Mouse (Mus musculus) neural tube, embryonic 11.5 days (tissue): ENCODE data around the gene Mdm4. TPM values are rescaled to one million over a fixed set of nuclear protein-coding genes. Genes with fewer than 3 reads are reported as not detected.
"Not testable (repeated sequence)": the region's sequence is repeated elsewhere in the genome, so short reads cannot be mapped to it uniquely, and the experiment has no call there.

Experiments used
- ATAC-seq: fragments of 200-750 bp; cut with Nextera tagmentation; 2 replicates; pipeline ENCODE4 v1.8.0; 2017; ENCODE audit warnings: moderate number of reproducible peaks, mild to moderate bottlenecking, moderate TSS enrichment, moderate library complexity; ENCODE audit not compliant: insufficient read depth, low FRiP score, low TSS enrichment
- DNase-seq: peaks from one replicate; pipeline ENCODE4 v3.0.0-alpha.2; 2015; ENCODE audit warnings: low spot score
- H3K27ac ChIP-seq: fragments of 300-500 bp; sonication (generic); 2 replicates; pipeline ENCODE4 v1.5.1; 2014; ENCODE audit warnings: low read depth, mild to moderate bottlenecking, low read length
- H3K27me3 ChIP-seq: fragments of 300-500 bp; sonication (generic); 2 replicates; pipeline ENCODE4 v1.6.1; 2014; ENCODE audit warnings: mild to moderate bottlenecking, low read length, mixed read lengths; ENCODE audit not compliant: control insufficient read depth, insufficient read depth
- H3K36me3 ChIP-seq: fragments of 300-500 bp; sonication (generic); 2 replicates; pipeline ENCODE4 v1.6.1; 2014; ENCODE audit warnings: mild to moderate bottlenecking, low read length, moderate library complexity, mixed read lengths; ENCODE audit not compliant: control insufficient read depth, insufficient read depth
- H3K4me1 ChIP-seq: fragments of 300-500 bp; sonication (generic); 2 replicates; pipeline ENCODE4 v1.6.1; 2014; ENCODE audit warnings: low read length, mixed read lengths; ENCODE audit not compliant: control insufficient read depth, insufficient read depth
- H3K4me2 ChIP-seq: fragments of 300-500 bp; sonication (generic); 2 replicates; pipeline ENCODE4 v1.6.1; 2014; ENCODE audit warnings: low read depth, mild to moderate bottlenecking, moderate library complexity
- H3K4me3 ChIP-seq: fragments of 300-500 bp; sonication (generic); 2 replicates; pipeline ENCODE4 v1.5.1; 2014; ENCODE audit warnings: low read depth, low read length
- H3K9ac ChIP-seq: fragments of 300-500 bp; sonication (generic); 2 replicates; pipeline ENCODE4 v1.6.1; 2014; ENCODE audit warnings: mild to moderate bottlenecking, low read length
- H3K9me3 ChIP-seq: fragments of 300-500 bp; sonication (generic); 2 replicates; pipeline ENCODE4 v1.6.1; 2016; ENCODE audit warnings: low read length; ENCODE audit not compliant: control insufficient read depth
- WGBS: fragments of 180-500 bp; shearing (Covaris S2); extraction: QIAGEN DNeasy Blood & Tissue Kit; methylation state at CpG from one replicate; pipeline ENCODE4 v1.1.7; 2014; 5-methylcytosine and 5-hydroxymethylcytosine counted together
- polyA plus RNA-seq: library from polyadenylated mRNA; unstranded; fragments of >200 nt; fragmentation: Nextera tagmentation; extraction: Ambion mirVana; gene quantifications from 2 replicates; pipeline ENCODE4 v1.2.1, GENCODE M21; 2014

The Mdm4 gene
- polyA plus RNA-seq, 1 experiment from 2014 or later = 41.2 TPM

GRCm38 (mm10) chr1:133027980-133028379 is 2.4 kb downstream of the Mdm4 start:
- H3K9me3 ChIP-seq = no peaks in the 10 kb centered on the region
- H3K27me3 ChIP-seq = no peaks in the 10 kb centered on the region
- no peak overlapping the region for H3K9ac ChIP-seq
- ATAC-seq (no peak), DNase-seq (no peak)
- H3K36me3 ChIP-seq = no peaks in the 10 kb centered on the region
- H3K4me3 ChIP-seq = no peak overlapping the region
- H3K4me1 ChIP-seq = 0 out of 2 replicates have a peak, but pooled peaks cover 2% of the 10 kb centered on the region
- WGBS = 46% methylated on average over 7 of the region's 7 CpGs
- no peak overlapping the region for H3K27ac ChIP-seq
- H3K4me2 ChIP-seq = no peak overlapping the region

- Histone ChIP-seq H3K4me3 (no peak overlapping the region), H3K27ac (no peak overlapping the region), H3K9ac (no peak overlapping the region), H3K9me3 (no peaks in the 10 kb centered on the region), H3K4me1 (0 out of 2 replicates have a peak, but pooled peaks cover 2% of the 10 kb centered on the region), H3K27me3 (no peaks in the 10 kb centered on the region), H3K4me2 (no peak overlapping the region), H3K36me3 (no peaks in the 10 kb centered on the region)
- WGBS = 88% methylated on average over 2 of the region's 2 CpGs
- DNase-seq (no peak), ATAC-seq (no peak)
Observed at GRCm38 (mm10) chr1:133027126-133027525, 3.2 kb downstream of the Mdm4 start.

- peak overlapping the region; percentile 96 for H3K9ac ChIP-seq
- not testable (repeated sequence) for H3K36me3 ChIP-seq, H3K27ac ChIP-seq, ATAC-seq, DNase-seq, H3K27me3 ChIP-seq, H3K4me1 ChIP-seq, H3K9me3 ChIP-seq
- H3K4me3 ChIP-seq = peak overlapping the region; percentile 89
- H3K4me2 ChIP-seq = peak overlapping the region; percentile 36
- 36% methylated on average over 22 of the region's 23 CpGs for WGBS
Observed at GRCm38 (mm10) chr1:133025796-133026190, 4.6 kb downstream of the Mdm4 start.

GRCm38 (mm10) chr1:133025051-133025795 is 5.1 kb downstream of the Mdm4 start:
- peak overlapping the region; percentile 87 for H3K27ac ChIP-seq
- peak overlapping the region; percentile 96 for H3K9ac ChIP-seq
- H3K36me3 ChIP-seq = no peaks in the 10 kb centered on the region
- no peaks in the 10 kb centered on the region for H3K27me3 ChIP-seq
- H3K4me2 ChIP-seq = peak overlapping the region; percentile 55
- H3K4me3 ChIP-seq = peak overlapping the region; percentile 89
- H3K4me1 ChIP-seq = 0 out of 2 replicates have a peak, but pooled peaks cover 2% of the 10 kb centered on the region
- 1% methylated on average over 40 of the region's 40 CpGs for WGBS
- ATAC-seq (peak; percentile 95), DNase-seq (peak; percentile 95)
- H3K9me3 ChIP-seq = no peaks in the 10 kb centered on the region

- Histone ChIP-seq H3K9ac (peak overlapping the region; percentile 96), H3K27me3 (no peaks in the 10 kb centered on the region), H3K4me1 (0 out of 2 replicates have a peak, but pooled peaks cover 2% of the 10 kb centered on the region), H3K36me3 (no peaks in the 10 kb centered on the region), H3K4me3 (peak overlapping the region; percentile 89), H3K4me2 (peak overlapping the region; percentile 55), H3K27ac (no peak overlapping the region), H3K9me3 (no peaks in the 10 kb centered on the region)
- no peak for DNase-seq
- 45% methylated on average over 7 of the region's 7 CpGs for WGBS
- ATAC-seq = no peak
Observed at GRCm38 (mm10) chr1:133024426-133024825, 5.9 kb downstream of the Mdm4 start.

- not testable (repeated sequence) for H3K27me3 ChIP-seq, H3K27ac ChIP-seq, H3K9ac ChIP-seq, H3K4me3 ChIP-seq, DNase-seq, ATAC-seq, H3K36me3 ChIP-seq, H3K9me3 ChIP-seq, H3K4me1 ChIP-seq
- peak overlapping the region; percentile 55 for H3K4me2 ChIP-seq
- WGBS = 98% methylated on average over 3 of the region's 3 CpGs
Observed at GRCm38 (mm10) chr1:133023723-133024122, 6.6 kb downstream of the Mdm4 start.

GRCm38 (mm10) chr1:133021971-133022370 is 8.4 kb downstream of the Mdm4 start:
- H3K27me3 ChIP-seq, H3K27ac ChIP-seq, ATAC-seq, DNase-seq, H3K36me3 ChIP-seq, H3K4me2 ChIP-seq, H3K9ac ChIP-seq, H3K4me1 ChIP-seq, H3K4me3 ChIP-seq, H3K9me3 ChIP-seq: not testable (repeated sequence)
- 95% methylated on average over 2 of the region's 2 CpGs for WGBS

GRCm38 (mm10) chr1:133021391-133021790 is 9.0 kb downstream of the Mdm4 start:
- WGBS = 89% methylated on average over 7 of the region's 7 CpGs
- Histone ChIP-seq H3K4me1 (0 out of 2 replicates have a peak, but pooled peaks cover 2% of the 10 kb centered on the region), H3K36me3 (no peaks in the 10 kb centered on the region), H3K27me3 (no peaks in the 10 kb centered on the region), H3K4me3 (no peak overlapping the region), H3K27ac (no peak overlapping the region), H3K9ac (no peak overlapping the region), H3K9me3 (no peaks in the 10 kb centered on the region), H3K4me2 (no peak overlapping the region)
- DNase-seq (no peak), ATAC-seq (no peak)
